Mouse (Mus musculus) cerebellum, postnatal 10 days (tissue): Measurements from ENCODE around the gene St5.

Experiments
- DNase-seq, 2 experiments: peaks; one replicate each; pipeline ENCODE4 v3.0.0; 2021; ENCODE audit warnings: mixed read lengths in 2 of 2

St5 gene

GRCm38 (mm10) chr7:109703190-109704015 is at the start of gene St5, which contains the start of gene Akip1:
Gene St5, minus strand, starts transcription at chr7:109703605.
Gene Akip1, plus strand, starts transcription at chr7:109703690.
- DNase-seq, result peak; percentile 98

GRCm38 (mm10) chr7:109752008-109752925 is 48.9 kb upstream of the St5 start, which contains the start of gene Tmem9b:
Gene Tmem9b, minus strand, starts transcription at chr7:109752875.
- DNase-seq, result peak; percentile 90

- DNase-seq, result no peak
These were observed 48.1 kb upstream of the St5 start for GRCm38 (mm10) chr7:109751427-109752007.

GRCm38 (mm10) chr7:109747747-109748146 is 44.3 kb upstream of the St5 start:
- no peak for DNase-seq

- DNase-seq, result no peak
These were observed 38.3 kb upstream of the St5 start for GRCm38 (mm10) chr7:109741703-109742102.

- DNase-seq, result no peak
These were observed 37.7 kb upstream of the St5 start for GRCm38 (mm10) chr7:109741060-109741459.

GRCm38 (mm10) chr7:109739822-109740370 is 36.5 kb upstream of the St5 start:
- DNase-seq, result no peak

- DNase-seq, result no peak
These were observed 31.4 kb upstream of the St5 start for GRCm38 (mm10) chr7:109734806-109735205.

GRCm38 (mm10) chr7:109731626-109732025 is 28.2 kb upstream of the St5 start, which contains the start of gene Ascl3:
Gene Ascl3, minus strand, starts transcription at chr7:109731726.
- no peak for DNase-seq

GRCm38 (mm10) chr7:109723697-109724096 is 20.3 kb upstream of the St5 start, which contains the start of gene BC051019:
Gene BC051019, minus strand, starts transcription at chr7:109723850.
- no peak for DNase-seq

- no peak for DNase-seq
These were observed 19.7 kb upstream of the St5 start for GRCm38 (mm10) chr7:109723114-109723513.

GRCm38 (mm10) chr7:109722618-109723017 is 19.2 kb upstream of the St5 start:
- DNase-seq, result peak; percentile 20 to 38

GRCm38 (mm10) chr7:109719286-109719685 is 15.9 kb upstream of the St5 start:
- peak; percentile 58 to 71 for DNase-seq

- DNase-seq, result no peak
These were observed 10.1 kb upstream of the St5 start for GRCm38 (mm10) chr7:109713434-109713982.

GRCm38 (mm10) chr7:109712198-109712597 is 8.8 kb upstream of the St5 start:
- no peak for DNase-seq

- no peak for DNase-seq
These were observed 6.7 kb upstream of the St5 start for GRCm38 (mm10) chr7:109710069-109710468.

- peak in 1 of 2 experiments; percentile 20 for DNase-seq
These were observed 5.6 kb upstream of the St5 start for GRCm38 (mm10) chr7:109708961-109709382.

- peak; percentile 79 to 82 for DNase-seq
These were observed 3.8 kb upstream of the St5 start for GRCm38 (mm10) chr7:109707023-109707785.

- DNase-seq, result no peak
These were observed 1.1 kb upstream of the St5 start for GRCm38 (mm10) chr7:109704461-109704860.

GRCm38 (mm10) chr7:109704016-109704377 is 592 bp upstream of the St5 start:
- DNase-seq, result no peak

- DNase-seq, result peak; percentile 53 to 55
These were observed 684 bp downstream of the St5 start for GRCm38 (mm10) chr7:109702721-109703120.
